Mouse (Mus musculus) embryonic facial prominence, embryonic 12.5 days (tissue): ENCODE measurements around the gene Cox5b. TPM values are rescaled to one million over a fixed set of nuclear protein-coding genes. Genes with fewer than 3 reads are reported as not detected.

Experiments used
- ATAC-seq: fragments of 200-750 bp; cut with Nextera tagmentation; 2 replicates; pipeline ENCODE4 v1.8.0; 2017; ENCODE audit not compliant: insufficient number of reproducible peaks, insufficient read depth, low FRiP score, low TSS enrichment
- H3K27ac ChIP-seq: fragments of 300-500 bp; sonication (generic); 2 replicates; pipeline ENCODE4 v1.5.1; 2016; ENCODE audit warnings: mild to moderate bottlenecking
- H3K27me3 ChIP-seq: fragments of 300-500 bp; sonication (generic); 2 replicates; pipeline ENCODE4 v1.6.1; 2016; ENCODE audit warnings: mild to moderate bottlenecking, moderate library complexity
- H3K36me3 ChIP-seq: fragments of 300-500 bp; sonication (generic); 2 replicates; pipeline ENCODE4 v1.6.1; 2016; ENCODE audit warnings: mild to moderate bottlenecking
- H3K4me1 ChIP-seq: fragments of 300-500 bp; sonication (generic); 2 replicates; pipeline ENCODE4 v1.6.1; 2016
- H3K4me2 ChIP-seq: fragments of 300-500 bp; sonication (generic); replicated peaks from 2 replicates; pipeline ENCODE4 v1.6.1; 2016; ENCODE audit warnings: mild to moderate bottlenecking, moderate library complexity
- H3K4me3 ChIP-seq: fragments of 300-500 bp; sonication (generic); 2 replicates; pipeline ENCODE4 v1.5.1; 2016; ENCODE audit warnings: mild to moderate bottlenecking
- H3K9ac ChIP-seq: fragments of 300-500 bp; sonication (generic); 2 replicates; pipeline ENCODE4 v1.6.1; 2016; ENCODE audit warnings: mild to moderate bottlenecking, moderate library complexity
- H3K9me3 ChIP-seq: fragments of 300-500 bp; sonication (generic); 2 replicates; pipeline ENCODE4 v1.6.1; 2016; ENCODE audit warnings: mild to moderate bottlenecking, moderate library complexity
- WGBS: fragments of 180-500 bp; shearing (Covaris S2); methylation state at CpG from one replicate; pipeline ENCODE4 v1.1.7; 2016; 5-methylcytosine and 5-hydroxymethylcytosine counted together
- polyA plus RNA-seq: library from polyadenylated mRNA; unstranded; fragments of >200 nt; fragmentation: Nextera tagmentation; extraction: Ambion mirVana; gene quantifications from 2 replicates; pipeline ENCODE4 v1.2.1, GENCODE M21; 2016

Gene Cox5b
- 471 and 489 TPM in 2 replicates for polyA plus RNA-seq

DNA sequence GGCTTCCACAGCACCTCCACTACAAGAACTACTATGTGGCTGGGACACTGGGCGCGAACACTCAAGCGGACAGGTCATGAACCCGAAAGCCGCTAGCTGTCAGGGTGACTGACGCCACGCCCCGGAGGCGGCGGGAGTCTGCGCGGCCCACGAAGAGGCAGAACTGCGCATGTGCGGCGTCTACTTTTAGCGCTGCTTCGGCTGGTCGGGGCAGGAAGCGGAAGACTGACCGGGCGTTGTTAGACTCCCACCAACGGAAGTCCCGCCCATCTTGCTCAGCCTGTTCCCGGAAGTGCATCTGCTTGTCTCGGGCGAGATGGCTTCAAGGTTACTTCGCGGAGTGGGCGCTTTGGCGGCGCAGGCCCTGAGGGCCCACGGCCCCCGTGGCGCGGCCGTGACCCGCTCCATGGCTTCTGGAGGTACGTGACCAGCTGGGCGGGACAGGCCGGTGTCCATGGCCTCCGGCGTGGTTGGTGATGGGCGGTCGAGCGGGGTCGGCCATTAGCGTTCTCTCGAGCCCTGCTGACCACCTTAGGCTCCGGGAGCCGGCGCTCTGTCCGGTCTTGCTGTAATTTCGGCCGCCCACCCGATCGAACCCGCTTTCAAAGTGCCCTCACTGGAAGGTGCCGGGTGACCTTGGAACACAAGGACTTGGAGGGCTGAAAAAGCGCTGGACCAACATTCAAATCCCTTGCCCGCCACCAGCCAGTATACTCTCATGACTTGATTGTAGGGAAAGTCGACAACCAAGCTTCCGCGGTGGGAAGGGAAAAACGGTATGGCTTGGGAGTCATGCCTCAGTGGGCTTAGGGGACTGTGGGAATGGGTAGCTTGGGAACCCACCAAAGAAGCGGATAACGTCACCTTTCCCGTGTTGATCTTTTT, at the start of gene Cox5b:
Gene Cox5b (plus strand): TSS at position 179 of the 885 bp plus-strand sequence.
- H3K4me1 ChIP-seq = peaks cover 8% of the 10 kb centered on the region
- H3K36me3 ChIP-seq = peaks cover 23% of the 10 kb centered on the region
- no peaks in the 10 kb centered on the region for H3K27me3 ChIP-seq
- H3K27ac ChIP-seq = no peak within 1 kb of the TSS
- no peaks in the 10 kb centered on the region for H3K9me3 ChIP-seq
- 1% methylated on average over 68 of the region's 68 CpGs for WGBS
- peak within 1 kb of the TSS; percentile 88 for H3K9ac ChIP-seq
- peak within 1 kb of the TSS; percentile 83 for H3K4me3 ChIP-seq
- H3K4me2 ChIP-seq = peak within 1 kb of the TSS; percentile 83
- ATAC-seq = peak; percentile 95

DNA sequence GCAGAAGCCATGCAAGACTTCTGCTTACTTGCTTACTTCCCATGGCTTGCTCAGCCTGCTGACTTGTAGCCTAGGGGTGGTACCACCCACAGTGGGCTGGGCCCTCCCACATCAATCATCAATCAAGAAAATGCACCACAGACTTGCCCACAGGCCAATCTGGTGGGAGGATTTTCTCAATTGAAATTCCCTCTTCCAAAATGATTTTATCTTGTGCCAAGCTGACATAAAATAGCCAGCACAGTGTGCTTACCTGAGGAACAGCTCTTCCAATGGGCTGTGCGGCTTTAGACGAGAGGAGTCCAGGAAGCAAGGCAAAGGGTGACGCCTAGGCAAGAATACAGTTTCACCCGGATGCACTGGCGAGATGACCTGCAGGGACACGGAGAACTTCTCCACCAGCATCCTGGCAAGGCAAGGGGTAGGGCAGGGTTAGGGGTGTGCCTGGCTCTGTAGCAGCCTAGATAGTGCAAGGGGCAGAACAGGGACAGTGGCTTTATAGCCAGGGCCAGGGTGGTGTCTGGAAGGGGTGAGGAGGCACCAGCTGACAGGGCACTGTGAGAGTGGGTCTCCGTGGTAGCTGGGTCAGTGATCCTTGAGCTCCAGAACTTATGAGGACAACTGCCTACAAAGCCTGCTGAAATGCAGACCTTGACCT, 47.2 kb upstream of the Cox5b start:
- Histone ChIP-seq H3K36me3 (no peaks in the 10 kb centered on the region), H3K9ac (no peak overlapping the region), H3K27me3 (no peaks in the 10 kb centered on the region), H3K4me1 (peaks cover 3% of the 10 kb centered on the region; the same call in 1 of the 2 replicates), H3K9me3 (no peaks in the 10 kb centered on the region), H3K4me3 (no peak overlapping the region), H3K4me2 (no peak overlapping the region), H3K27ac (no peak overlapping the region)
- 85% methylated on average over 7 of the region's 7 CpGs for WGBS
- ATAC-seq = no peak

DNA sequence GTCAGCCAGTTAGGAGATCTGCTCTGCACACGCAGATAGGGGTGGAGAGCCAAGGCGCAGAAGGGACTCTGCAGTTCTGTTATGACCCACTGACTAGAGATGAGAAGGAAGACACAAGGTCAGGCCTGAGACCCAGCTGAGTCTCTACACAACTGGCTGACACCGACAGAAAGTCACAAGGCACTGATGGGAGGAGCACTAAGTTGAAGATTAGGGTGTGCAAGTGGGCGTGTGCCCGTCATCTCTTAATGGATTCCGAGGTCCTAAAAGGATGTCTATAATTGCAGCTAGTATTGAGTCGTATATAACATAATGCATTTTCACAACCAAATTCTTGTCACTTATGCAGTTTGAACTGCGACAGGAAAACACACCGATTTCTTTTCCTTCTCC, 46.6 kb upstream of the Cox5b start:
- Histone ChIP-seq H3K27me3 (no peaks in the 10 kb centered on the region), H3K9me3 (no peaks in the 10 kb centered on the region), H3K4me1 (peaks cover 3% of the 10 kb centered on the region; the same call in 1 of the 2 replicates), H3K9ac (no peak overlapping the region), H3K4me3 (no peak overlapping the region), H3K36me3 (no peaks in the 10 kb centered on the region), H3K27ac (no peak overlapping the region), H3K4me2 (no peak overlapping the region)
- no peak for ATAC-seq
- 88% methylated on average over 9 of the region's 9 CpGs for WGBS

DNA sequence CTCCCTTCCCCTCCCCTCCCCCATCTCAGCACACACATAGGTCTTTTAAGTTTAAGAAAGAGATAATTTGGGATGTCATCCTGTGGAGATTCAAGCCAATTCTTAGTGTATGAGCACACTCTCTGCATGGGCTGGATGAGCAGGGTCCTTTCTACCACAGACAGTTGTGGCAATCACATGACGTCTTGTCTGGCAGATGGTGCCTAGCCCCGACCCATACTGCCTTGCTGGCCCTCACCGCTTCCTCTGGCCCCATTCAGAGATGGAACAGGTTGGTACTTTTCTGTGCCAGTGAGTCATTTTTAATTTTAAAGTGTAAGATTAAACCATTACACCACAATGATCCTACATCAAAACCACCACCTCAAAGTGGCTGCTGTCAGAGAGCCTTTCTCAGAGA, 45.0 kb upstream of the Cox5b start:
- H3K4me1 ChIP-seq = peaks cover 3% of the 10 kb centered on the region; the same call in 1 of the 2 replicates
- no peak for ATAC-seq
- H3K4me3 ChIP-seq = no peak overlapping the region
- H3K9ac ChIP-seq = no peak overlapping the region
- H3K27ac ChIP-seq = no peak overlapping the region
- 42% methylated on average over 3 of the region's 3 CpGs for WGBS
- H3K9me3 ChIP-seq = no peaks in the 10 kb centered on the region
- no peaks in the 10 kb centered on the region for H3K27me3 ChIP-seq
- H3K4me2 ChIP-seq = no peak overlapping the region
- H3K36me3 ChIP-seq = no peaks in the 10 kb centered on the region

DNA sequence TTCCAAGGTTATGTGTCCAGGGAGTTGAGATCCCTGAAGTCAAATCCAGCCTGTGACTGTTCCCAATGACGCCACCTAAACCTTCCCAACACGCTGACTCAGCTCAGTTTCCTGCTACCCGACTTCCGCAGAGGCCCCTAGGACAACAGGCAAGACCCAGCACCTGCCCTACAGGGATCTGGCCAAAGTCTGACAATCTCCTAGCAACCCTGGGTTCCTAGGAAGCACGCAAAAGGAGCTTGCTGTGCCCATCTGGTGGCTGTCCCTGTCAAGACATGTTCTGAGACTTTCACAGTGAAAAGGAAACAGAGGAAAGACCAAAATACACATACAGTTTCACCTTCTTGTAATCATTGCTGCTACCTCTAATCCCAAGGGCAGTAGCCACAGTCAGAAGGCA, 43.6 kb upstream of the Cox5b start:
- Histone ChIP-seq H3K4me1 (peaks cover 3% of the 10 kb centered on the region; the same call in 1 of the 2 replicates), H3K36me3 (no peaks in the 10 kb centered on the region), H3K9ac (no peak overlapping the region), H3K27me3 (no peaks in the 10 kb centered on the region), H3K27ac (no peak overlapping the region), H3K4me3 (no peak overlapping the region), H3K4me2 (no peak overlapping the region), H3K9me3 (no peaks in the 10 kb centered on the region)
- ATAC-seq = no peak
- 54% methylated on average over 5 of the region's 5 CpGs for WGBS

DNA sequence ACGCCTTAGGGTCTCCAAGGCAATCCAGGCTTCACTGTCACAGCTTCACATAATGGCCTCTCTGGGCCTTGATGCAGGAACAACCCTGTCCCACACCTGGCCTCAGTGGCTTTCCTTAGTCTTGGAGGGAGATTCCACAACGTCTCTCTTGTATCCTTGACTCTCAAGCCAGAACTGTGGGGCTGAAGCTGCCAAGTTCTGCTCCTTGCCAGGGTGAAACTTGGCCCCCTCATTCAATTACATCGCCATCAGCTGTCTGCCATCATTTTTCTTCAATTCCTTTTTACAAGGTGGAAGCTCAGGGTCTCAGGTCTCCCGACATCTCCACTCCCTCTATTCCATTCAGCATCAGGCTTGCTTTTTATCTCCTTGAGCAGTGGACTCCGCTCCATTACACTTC, 36.2 kb upstream of the Cox5b start:
- no peak for ATAC-seq

DNA sequence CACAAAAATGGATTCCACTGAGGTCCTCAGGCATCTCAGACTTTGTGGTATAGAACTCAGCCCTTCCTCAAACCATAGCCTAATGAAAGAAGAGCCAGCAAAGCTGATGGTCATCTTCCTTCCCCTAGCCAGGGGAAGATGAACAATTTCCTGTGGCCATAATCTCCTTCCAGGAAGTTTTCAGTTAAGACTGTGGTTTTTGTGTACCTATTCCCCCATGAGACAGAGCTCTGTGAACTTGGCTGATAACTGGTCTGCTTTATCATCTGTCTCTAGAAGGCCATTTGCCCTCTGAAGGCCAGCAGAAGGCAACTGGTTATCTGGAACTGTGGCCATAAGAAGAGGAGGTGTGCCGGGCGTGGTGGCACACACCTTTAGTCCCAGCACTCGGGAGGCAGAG, 35.0 kb upstream of the Cox5b start:
- Histone ChIP-seq H3K4me2 (no peak overlapping the region), H3K27me3 (no peaks in the 10 kb centered on the region), H3K36me3 (no peaks in the 10 kb centered on the region), H3K9ac (no peak overlapping the region), H3K9me3 (no peaks in the 10 kb centered on the region), H3K4me3 (no peak overlapping the region), H3K27ac (no peak overlapping the region), H3K4me1 (no peaks in the 10 kb centered on the region)
- ATAC-seq = no peak
- WGBS = 85% methylated on average over 3 of the region's 3 CpGs

More for the DNA sequence above, 36.2 kb upstream of the Cox5b start:
- H3K36me3 ChIP-seq = no peaks in the 10 kb centered on the region
- no peak overlapping the region for H3K27ac ChIP-seq
- no peak overlapping the region for H3K4me3 ChIP-seq
- no peak overlapping the region for H3K4me2 ChIP-seq
- WGBS = 83% methylated on average over 5 of the region's 5 CpGs
- no peak overlapping the region for H3K9ac ChIP-seq
- H3K4me1 ChIP-seq = no peaks in the 10 kb centered on the region
- H3K9me3 ChIP-seq = no peaks in the 10 kb centered on the region
- H3K27me3 ChIP-seq = no peaks in the 10 kb centered on the region

DNA sequence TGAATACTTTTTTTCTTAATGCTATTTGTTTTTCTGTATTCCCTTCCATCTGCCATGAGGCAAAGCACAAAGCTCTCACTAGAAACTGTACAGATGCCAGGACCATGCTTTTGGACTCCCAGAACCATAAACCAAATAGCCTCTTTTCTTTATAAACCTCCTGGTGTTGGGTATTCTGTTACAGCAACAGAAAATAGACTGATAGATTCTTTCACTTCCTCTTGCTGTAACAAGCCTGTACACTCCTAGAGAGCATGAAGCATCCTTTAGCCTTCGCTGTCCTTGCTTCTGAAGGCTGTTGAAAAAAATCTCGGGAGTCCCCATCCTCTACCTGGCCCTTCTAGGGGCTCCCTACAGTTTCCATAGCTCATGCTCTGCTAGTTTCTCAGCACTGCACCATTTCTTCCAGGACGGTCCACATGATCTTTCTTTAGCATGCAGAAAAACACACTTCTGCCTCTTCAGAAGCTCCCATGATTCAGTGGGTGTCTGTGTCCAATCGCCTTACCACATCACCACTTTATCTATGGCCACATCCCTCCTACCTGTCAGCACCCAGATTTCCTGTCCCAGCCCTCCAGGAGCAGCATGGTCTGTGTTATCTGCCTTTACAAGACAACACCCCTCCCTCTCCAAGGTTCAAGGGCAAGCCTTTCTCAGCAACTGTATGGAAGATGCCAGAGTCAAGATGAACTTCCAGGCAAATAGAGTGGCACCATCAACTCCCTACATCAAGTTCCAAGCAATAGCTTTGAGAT, 33.4 kb upstream of the Cox5b start:
- Histone ChIP-seq H3K9me3 (no peaks in the 10 kb centered on the region), H3K9ac (no peak overlapping the region), H3K4me3 (no peak overlapping the region), H3K27ac (no peak overlapping the region), H3K36me3 (no peaks in the 10 kb centered on the region), H3K4me1 (no peaks in the 10 kb centered on the region), H3K4me2 (no peak overlapping the region), H3K27me3 (no peaks in the 10 kb centered on the region)
- WGBS = 83% methylated on average over 4 of the region's 4 CpGs
- no peak for ATAC-seq

DNA sequence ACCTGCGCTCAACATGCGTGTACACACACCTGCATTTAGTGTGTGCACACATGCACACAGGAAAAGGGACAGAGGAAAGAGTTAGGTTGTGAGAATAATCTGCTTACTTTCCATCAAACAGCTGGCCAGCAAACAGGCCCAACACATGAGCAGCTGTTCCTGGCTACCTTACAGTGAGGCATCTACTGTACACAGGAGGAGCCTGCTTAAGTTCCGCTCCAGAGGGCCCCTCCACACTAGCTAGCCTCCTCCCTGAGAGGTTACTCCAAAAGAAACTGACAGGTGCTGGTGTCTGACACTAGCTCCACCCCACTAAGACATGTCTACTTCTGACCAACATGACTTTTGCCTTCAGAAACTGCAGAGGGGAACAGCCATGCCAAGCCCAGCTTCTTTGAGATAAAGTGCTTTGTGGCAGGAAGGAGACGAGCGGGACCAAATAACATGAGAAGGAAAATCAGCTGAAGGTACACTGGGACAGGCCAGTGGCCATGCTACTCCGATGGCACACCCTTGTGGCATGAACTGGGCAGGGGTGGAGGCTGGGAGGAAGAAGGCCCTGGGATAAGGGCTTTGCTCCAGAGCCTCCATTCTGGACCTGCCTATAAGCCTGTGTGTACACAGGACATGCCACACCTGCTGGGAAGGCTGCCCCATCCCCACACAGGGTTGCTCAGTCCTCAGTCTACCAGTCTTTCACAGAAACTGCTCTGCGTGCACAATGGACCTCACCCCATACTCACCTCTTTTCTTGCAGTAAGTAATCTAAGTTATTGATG, 32.4 kb upstream of the Cox5b start:
- no peaks in the 10 kb centered on the region for H3K4me1 ChIP-seq
- no peaks in the 10 kb centered on the region for H3K27me3 ChIP-seq
- ATAC-seq = no peak
- H3K9ac ChIP-seq = no peak overlapping the region
- no peak overlapping the region for H3K4me2 ChIP-seq
- no peak overlapping the region for H3K4me3 ChIP-seq
- no peak overlapping the region for H3K27ac ChIP-seq
- 83% methylated on average over 7 of the region's 7 CpGs for WGBS
- H3K36me3 ChIP-seq = no peaks in the 10 kb centered on the region
- H3K9me3 ChIP-seq = no peaks in the 10 kb centered on the region

DNA sequence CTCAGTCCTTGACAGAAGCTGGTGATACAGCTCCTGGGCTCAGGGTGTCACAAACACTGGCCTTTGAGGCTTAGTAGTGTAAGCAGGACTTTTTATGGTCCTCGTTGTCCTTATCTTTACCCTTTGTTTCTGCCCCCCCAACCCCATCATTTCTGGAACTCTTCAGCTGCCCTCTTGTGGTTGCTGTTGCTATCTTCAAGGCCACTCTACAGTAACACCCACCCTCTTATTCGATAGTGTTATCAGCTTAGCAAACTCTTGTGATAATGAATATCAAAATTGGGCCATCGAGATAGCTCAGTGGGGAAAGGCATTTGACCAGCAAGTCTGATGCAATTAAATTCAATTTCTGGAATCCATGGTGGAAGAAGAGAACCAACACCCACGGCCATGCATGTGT, 26.8 kb upstream of the Cox5b start:
- 72% methylated on average over 4 of the region's 4 CpGs for WGBS
- H3K9ac ChIP-seq = no peak overlapping the region
- no peak overlapping the region for H3K4me2 ChIP-seq
- H3K4me3 ChIP-seq = no peak overlapping the region
- H3K4me1 ChIP-seq = peaks cover 4% of the 10 kb centered on the region; the same call in 1 of the 2 replicates
- no peak for ATAC-seq
- no peaks in the 10 kb centered on the region for H3K36me3 ChIP-seq
- no peak overlapping the region for H3K27ac ChIP-seq
- no peaks in the 10 kb centered on the region for H3K9me3 ChIP-seq
- H3K27me3 ChIP-seq = no peaks in the 10 kb centered on the region

DNA sequence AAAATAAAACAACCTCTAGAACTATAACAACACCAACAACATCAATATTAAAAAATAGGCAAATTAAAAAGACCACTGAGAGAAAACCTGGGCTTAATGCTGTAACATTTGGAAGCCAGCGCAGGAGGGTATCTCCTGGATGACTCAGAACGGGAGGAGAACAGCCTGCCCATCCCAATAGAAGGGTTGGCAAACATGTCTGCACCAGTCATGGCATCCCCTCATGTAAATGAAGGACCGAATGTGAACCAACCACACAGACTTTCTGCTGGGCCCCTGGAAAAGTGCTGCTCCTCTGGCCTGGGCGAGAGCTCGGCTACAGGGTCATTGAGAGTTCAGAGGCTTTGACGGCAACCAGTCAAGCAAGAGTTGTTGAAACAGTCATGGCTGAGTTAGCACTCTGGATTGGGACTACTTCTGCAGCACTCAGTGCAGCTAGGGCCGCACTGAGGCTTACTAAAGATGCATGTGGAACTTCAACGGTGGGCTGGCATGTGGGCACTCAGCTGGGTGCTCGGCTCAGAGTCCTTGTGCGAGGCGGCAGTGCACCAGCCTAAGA, 26.0 kb upstream of the Cox5b start:
- Histone ChIP-seq H3K27me3 (no peaks in the 10 kb centered on the region), H3K9me3 (no peaks in the 10 kb centered on the region), H3K27ac (no peak overlapping the region), H3K4me3 (no peak overlapping the region), H3K36me3 (no peaks in the 10 kb centered on the region), H3K4me1 (peaks cover 4% of the 10 kb centered on the region; the same call in 1 of the 2 replicates), H3K9ac (no peak overlapping the region), H3K4me2 (no peak overlapping the region)
- ATAC-seq = no peak
- WGBS = 72% methylated on average over 11 of the region's 11 CpGs
